Mouse (Mus musculus): Measurements from ENCODE around the gene Pgm5. TPM values are rescaled to one million over a fixed set of nuclear protein-coding genes. Genes with fewer than 3 reads are reported as not detected.

The Pgm5 gene
- polyA plus RNA-seq, 1 experiment from 2014 or later: 1.6 TPM

GRCm38 (mm10) chr19:24673762-24674161 lies 187.9 kb downstream of the Pgm5 start, which contains the start of gene Tmem252:
TSS of gene Tmem252 (plus strand) at chr19:24674008.
- Histone ChIP-seq H3K27me3 (ENCODE audit: control insufficient read depth, insufficient read depth, low read length) (no peaks in the 10 kb centered on the region), H3K36me3 (ENCODE audit: control insufficient read depth, insufficient read depth, low read length) (no peaks in the 10 kb centered on the region), H3K4me1 (ENCODE audit: control insufficient read depth, insufficient read depth, low read length) (no peaks in the 10 kb centered on the region), H3K4me3 (ENCODE audit: low read depth, low read length) (no peak within 1 kb of the TSS), H3K4me2 (ENCODE audit: low read depth) (no peak within 1 kb of the TSS), H3K9me3 (ENCODE audit: control insufficient read depth, low read length) (no peaks in the 10 kb centered on the region), H3K9ac (ENCODE audit: low read length) (no peak within 1 kb of the TSS), H3K27ac (ENCODE audit: low read depth, low read length) (no peak within 1 kb of the TSS)
- ATAC-seq (ENCODE audit: insufficient read depth, low FRiP score, low TSS enrichment) (no peak), DNase-seq (ENCODE audit: low spot score) (no peak)
- 60% methylated on average over 3 of the region's 4 CpGs for WGBS

- ATAC-seq (ENCODE audit: insufficient read depth, low FRiP score, low TSS enrichment): no peak
- no peak overlapping the region for H3K9ac ChIP-seq (ENCODE audit: low read length)
- H3K27ac ChIP-seq (ENCODE audit: low read depth, low read length): no peak overlapping the region
- H3K4me3 ChIP-seq (ENCODE audit: low read depth, low read length): no peak overlapping the region
- no peaks in the 10 kb centered on the region for H3K36me3 ChIP-seq (ENCODE audit: control insufficient read depth, insufficient read depth, low read length)
- no peaks in the 10 kb centered on the region for H3K9me3 ChIP-seq (ENCODE audit: control insufficient read depth, low read length)
- WGBS: 84% methylated on average over 10 of the region's 10 CpGs
- H3K4me2 ChIP-seq (ENCODE audit: low read depth): no peak overlapping the region
- H3K27me3 ChIP-seq (ENCODE audit: control insufficient read depth, insufficient read depth, low read length): no peaks in the 10 kb centered on the region
- DNase-seq (ENCODE audit: low spot score): no peak
- H3K4me1 ChIP-seq (ENCODE audit: control insufficient read depth, insufficient read depth, low read length): no peaks in the 10 kb centered on the region
Observed at GRCm38 (mm10) chr19:24673331-24673730, 188.3 kb downstream of the Pgm5 start.

GRCm38 (mm10) chr19:24672366-24672960 lies 189.2 kb downstream of the Pgm5 start:
- no peaks in the 10 kb centered on the region for H3K36me3 ChIP-seq (ENCODE audit: control insufficient read depth, insufficient read depth, low read length)
- DNase-seq (ENCODE audit: low spot score): no peak
- H3K27me3 ChIP-seq (ENCODE audit: control insufficient read depth, insufficient read depth, low read length): no peaks in the 10 kb centered on the region
- 72% methylated on average over 10 of the region's 10 CpGs for WGBS
- H3K4me1 ChIP-seq (ENCODE audit: control insufficient read depth, insufficient read depth, low read length): no peaks in the 10 kb centered on the region
- no peak for ATAC-seq (ENCODE audit: insufficient read depth, low FRiP score, low TSS enrichment)
- no peak overlapping the region for H3K4me3 ChIP-seq (ENCODE audit: low read depth, low read length)
- no peaks in the 10 kb centered on the region for H3K9me3 ChIP-seq (ENCODE audit: control insufficient read depth, low read length)
- H3K27ac ChIP-seq (ENCODE audit: low read depth, low read length): no peak overlapping the region
- no peak overlapping the region for H3K9ac ChIP-seq (ENCODE audit: low read length)
- H3K4me2 ChIP-seq (ENCODE audit: low read depth): no peak overlapping the region

- Histone ChIP-seq H3K4me3 (ENCODE audit: low read depth, low read length) (no peak overlapping the region), H3K36me3 (ENCODE audit: control insufficient read depth, insufficient read depth, low read length) (no peaks in the 10 kb centered on the region), H3K9me3 (ENCODE audit: control insufficient read depth, low read length) (no peaks in the 10 kb centered on the region), H3K27ac (ENCODE audit: low read depth, low read length) (no peak overlapping the region), H3K9ac (ENCODE audit: low read length) (no peak overlapping the region), H3K4me1 (ENCODE audit: control insufficient read depth, insufficient read depth, low read length) (no peaks in the 10 kb centered on the region), H3K27me3 (ENCODE audit: control insufficient read depth, insufficient read depth, low read length) (no peaks in the 10 kb centered on the region), H3K4me2 (ENCODE audit: low read depth) (no peak overlapping the region)
- ATAC-seq (ENCODE audit: insufficient read depth, low FRiP score, low TSS enrichment) (no peak), DNase-seq (ENCODE audit: low spot score) (peak; percentile 15)
- 44% methylated on average over 3 of the region's 3 CpGs for WGBS
Observed at GRCm38 (mm10) chr19:24671571-24671970, 190.1 kb downstream of the Pgm5 start.

- DNase-seq (ENCODE audit: low spot score) (no peak), ATAC-seq (ENCODE audit: insufficient read depth, low FRiP score, low TSS enrichment) (no peak)
- no peak overlapping the region for H3K4me2 ChIP-seq (ENCODE audit: low read depth)
- WGBS: 68% methylated on average over 3 of the region's 3 CpGs
- H3K4me1 ChIP-seq (ENCODE audit: control insufficient read depth, insufficient read depth, low read length): no peaks in the 10 kb centered on the region
- no peaks in the 10 kb centered on the region for H3K9me3 ChIP-seq (ENCODE audit: control insufficient read depth, low read length)
- no peaks in the 10 kb centered on the region for H3K27me3 ChIP-seq (ENCODE audit: control insufficient read depth, insufficient read depth, low read length)
- H3K27ac ChIP-seq (ENCODE audit: low read depth, low read length): no peak overlapping the region
- no peak overlapping the region for H3K4me3 ChIP-seq (ENCODE audit: low read depth, low read length)
- H3K36me3 ChIP-seq (ENCODE audit: control insufficient read depth, insufficient read depth, low read length): no peaks in the 10 kb centered on the region
- no peak overlapping the region for H3K9ac ChIP-seq (ENCODE audit: low read length)
Observed at GRCm38 (mm10) chr19:24667527-24667926, 194.1 kb downstream of the Pgm5 start.

GRCm38 (mm10) chr19:24665771-24666170 lies 195.9 kb downstream of the Pgm5 start:
- no peak for DNase-seq (ENCODE audit: low spot score)
- no peak overlapping the region for H3K27ac ChIP-seq (ENCODE audit: low read depth, low read length)

GRCm38 (mm10) chr19:24662346-24662745 lies 199.3 kb downstream of the Pgm5 start:
- Histone ChIP-seq H3K9me3 (ENCODE audit: control insufficient read depth, low read length) (no peaks in the 10 kb centered on the region), H3K36me3 (ENCODE audit: control insufficient read depth, insufficient read depth, low read length) (no peaks in the 10 kb centered on the region), H3K27ac (ENCODE audit: low read depth, low read length) (no peak overlapping the region), H3K9ac (ENCODE audit: low read length) (no peak overlapping the region), H3K4me1 (ENCODE audit: control insufficient read depth, insufficient read depth, low read length) (no peaks in the 10 kb centered on the region), H3K4me3 (ENCODE audit: low read depth, low read length) (no peak overlapping the region), H3K27me3 (ENCODE audit: control insufficient read depth, insufficient read depth, low read length) (no peaks in the 10 kb centered on the region), H3K4me2 (ENCODE audit: low read depth) (no peak overlapping the region)
- no peak for ATAC-seq (ENCODE audit: insufficient read depth, low FRiP score, low TSS enrichment)
- DNase-seq (ENCODE audit: low spot score): no peak
- 96% methylated on average over 2 of the region's 2 CpGs for WGBS

More at GRCm38 (mm10) chr19:24665771-24666170, 195.9 kb downstream of the Pgm5 start:
- Histone ChIP-seq H3K36me3 (ENCODE audit: control insufficient read depth, insufficient read depth, low read length) (no peaks in the 10 kb centered on the region), H3K4me2 (ENCODE audit: low read depth) (no peak overlapping the region), H3K9me3 (ENCODE audit: control insufficient read depth, low read length) (no peaks in the 10 kb centered on the region), H3K9ac (ENCODE audit: low read length) (no peak overlapping the region), H3K4me1 (ENCODE audit: control insufficient read depth, insufficient read depth, low read length) (no peaks in the 10 kb centered on the region), H3K27me3 (ENCODE audit: control insufficient read depth, insufficient read depth, low read length) (no peaks in the 10 kb centered on the region), H3K4me3 (ENCODE audit: low read depth, low read length) (no peak overlapping the region)
- no peak for ATAC-seq (ENCODE audit: insufficient read depth, low FRiP score, low TSS enrichment)
- WGBS: 84% methylated on average over 11 of the region's 11 CpGs

GRCm38 (mm10) chr19:24656981-24657380 lies 204.7 kb downstream of the Pgm5 start:
- Histone ChIP-seq H3K4me3 (ENCODE audit: low read depth, low read length) (no peak overlapping the region), H3K4me2 (ENCODE audit: low read depth) (no peak overlapping the region), H3K36me3 (ENCODE audit: control insufficient read depth, insufficient read depth, low read length) (no peaks in the 10 kb centered on the region), H3K27me3 (ENCODE audit: control insufficient read depth, insufficient read depth, low read length) (no peaks in the 10 kb centered on the region), H3K9me3 (ENCODE audit: control insufficient read depth, low read length) (no peaks in the 10 kb centered on the region), H3K27ac (ENCODE audit: low read depth, low read length) (no peak overlapping the region), H3K4me1 (ENCODE audit: control insufficient read depth, insufficient read depth, low read length) (no peaks in the 10 kb centered on the region), H3K9ac (ENCODE audit: low read length) (no peak overlapping the region)
- no peak for DNase-seq (ENCODE audit: low spot score)
- WGBS: 88% methylated on average over 3 of the region's 3 CpGs
- ATAC-seq (ENCODE audit: insufficient read depth, low FRiP score, low TSS enrichment): no peak

DNA sequence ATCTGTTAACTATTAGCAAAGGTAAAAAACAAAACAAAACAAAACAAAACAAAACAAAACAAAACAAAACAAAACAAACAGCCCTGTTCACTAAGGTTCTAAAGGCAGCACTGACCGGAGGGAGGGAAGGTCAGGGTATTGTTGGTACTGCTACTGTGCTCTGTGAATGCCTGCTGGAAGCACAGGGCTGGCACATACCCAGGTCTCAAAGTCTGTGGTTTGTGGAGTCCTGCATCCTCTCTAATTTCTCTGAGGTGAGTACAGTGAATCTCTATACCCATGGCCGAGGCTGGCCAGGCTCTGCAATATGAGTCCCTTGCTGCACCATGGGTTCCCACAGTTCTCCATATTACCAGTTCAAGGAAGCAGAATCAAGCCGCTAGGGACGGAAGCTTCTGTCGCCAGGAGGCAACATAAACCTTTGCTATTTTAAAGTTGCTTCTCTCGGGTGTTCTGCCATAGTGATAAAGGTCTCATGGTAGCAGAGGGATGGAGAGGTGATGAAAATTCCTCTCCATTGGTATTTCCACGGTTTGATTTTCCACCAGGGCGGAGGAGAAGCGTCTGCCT lies 208.3 kb downstream of the Pgm5 start:
- Histone ChIP-seq H3K9me3 (ENCODE audit: control insufficient read depth, low read length) (no peaks in the 10 kb centered on the region), H3K36me3 (ENCODE audit: control insufficient read depth, insufficient read depth, low read length) (no peaks in the 10 kb centered on the region), H3K4me2 (ENCODE audit: low read depth) (no peak overlapping the region), H3K9ac (ENCODE audit: low read length) (no peak overlapping the region), H3K4me3 (ENCODE audit: low read depth, low read length) (no peak overlapping the region), H3K27ac (ENCODE audit: low read depth, low read length) (no peak overlapping the region), H3K4me1 (ENCODE audit: control insufficient read depth, insufficient read depth, low read length) (no peaks in the 10 kb centered on the region), H3K27me3 (ENCODE audit: control insufficient read depth, insufficient read depth, low read length) (no peaks in the 10 kb centered on the region)
- 63% methylated on average over 9 of the region's 9 CpGs for WGBS
- ATAC-seq (ENCODE audit: insufficient read depth, low FRiP score, low TSS enrichment) (no peak), DNase-seq (ENCODE audit: low spot score) (no peak)

Measured in neural tube, embryonic 11.5 days (tissue).